Mouse (Mus musculus): ENCODE measurements at regions not wholly inside any gene's neighbourhood (a gene's known extent, or its start where the extent isn't known, plus 50 kb on each side); places are given as distances from the start of the nearest gene placed in this dataset.

DNA sequence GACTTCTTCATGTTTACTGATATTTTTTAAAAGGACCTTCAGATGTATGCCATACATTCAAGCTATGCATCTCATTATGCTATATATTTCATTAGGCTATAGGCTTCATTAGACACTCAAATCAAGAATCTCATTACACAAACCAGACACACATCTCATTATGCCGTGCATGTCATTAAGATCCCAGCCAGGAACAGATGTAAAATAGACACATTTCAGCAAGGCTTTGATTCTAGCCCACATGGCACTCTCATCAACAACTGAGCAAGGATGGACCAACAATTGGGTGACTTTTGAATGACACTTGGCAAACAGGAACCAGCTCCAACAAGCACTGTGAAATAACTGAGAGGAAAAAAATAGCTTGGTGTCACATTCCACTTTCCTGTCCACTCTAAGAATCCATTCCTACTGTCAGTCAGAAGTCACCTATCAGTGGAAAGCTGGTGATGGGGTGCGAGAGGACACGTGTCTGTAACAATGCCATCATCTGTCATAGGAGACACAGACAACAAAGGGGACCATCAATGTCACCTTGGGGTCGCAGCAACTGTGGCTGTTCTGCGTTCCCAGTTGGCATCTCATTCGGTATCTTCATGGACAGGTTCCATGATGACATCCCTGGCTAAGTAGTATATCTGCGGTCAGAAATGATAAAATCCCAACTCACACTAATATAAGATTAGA is 466.0 kb downstream of the Epha4 start:
- DNase-seq (ENCODE audit: low spot score) = no peak

DNA sequence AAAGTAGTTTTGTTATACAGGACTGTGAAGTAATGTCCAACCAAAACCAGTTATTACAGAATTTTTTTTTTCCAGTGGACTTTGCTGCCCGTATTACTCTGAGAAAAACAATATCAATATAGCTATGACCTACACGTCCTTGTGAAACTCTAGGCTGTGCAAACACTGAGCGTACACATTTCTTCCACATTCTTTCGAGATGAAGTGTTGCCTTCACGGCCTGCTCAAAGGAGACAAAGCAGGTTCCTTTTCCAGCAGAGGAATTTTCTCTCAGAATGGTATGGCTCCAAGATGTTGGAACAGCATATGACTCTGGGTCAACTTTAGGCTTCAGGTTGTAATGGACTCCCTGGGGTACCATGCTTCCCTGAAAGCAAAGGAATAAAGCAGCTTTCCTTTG is 463.6 kb downstream of the Epha4 start:
- no peak for DNase-seq (ENCODE audit: low spot score)

DNA sequence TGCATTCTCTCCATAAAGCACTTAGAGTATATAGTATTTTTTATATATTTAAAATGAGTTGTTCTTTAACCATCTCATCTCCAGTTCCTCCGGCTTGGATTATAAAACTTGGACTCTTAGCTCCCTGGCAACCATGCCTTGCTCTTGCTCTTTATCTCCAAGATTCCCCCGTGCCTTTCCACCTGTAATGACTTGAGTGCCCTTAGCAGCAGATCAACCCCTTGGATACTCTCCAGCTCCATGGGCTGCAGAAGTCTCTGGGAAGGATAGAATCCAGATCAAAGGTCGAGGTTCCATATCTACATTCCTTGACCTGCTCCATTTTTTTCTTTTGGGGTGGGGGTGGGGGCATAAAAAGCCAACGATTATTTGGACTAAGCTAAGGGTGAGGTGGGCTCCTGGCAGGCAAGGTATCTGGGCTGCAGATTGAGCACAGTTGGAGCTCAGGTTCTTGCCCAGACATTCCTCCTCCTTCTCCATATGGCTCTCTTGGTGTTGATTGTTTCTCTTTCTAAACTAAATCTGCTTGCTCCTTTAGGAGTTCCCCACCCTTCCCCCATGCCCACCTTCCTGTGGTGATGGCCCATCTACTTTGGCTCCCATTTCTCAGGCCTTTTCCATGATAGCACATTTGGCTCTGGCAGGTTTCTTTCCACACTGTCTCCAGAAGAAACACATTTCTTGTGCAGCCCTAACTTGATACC is 460.9 kb downstream of the Epha4 start:
- DNase-seq (ENCODE audit: low spot score) = no peak

DNA sequence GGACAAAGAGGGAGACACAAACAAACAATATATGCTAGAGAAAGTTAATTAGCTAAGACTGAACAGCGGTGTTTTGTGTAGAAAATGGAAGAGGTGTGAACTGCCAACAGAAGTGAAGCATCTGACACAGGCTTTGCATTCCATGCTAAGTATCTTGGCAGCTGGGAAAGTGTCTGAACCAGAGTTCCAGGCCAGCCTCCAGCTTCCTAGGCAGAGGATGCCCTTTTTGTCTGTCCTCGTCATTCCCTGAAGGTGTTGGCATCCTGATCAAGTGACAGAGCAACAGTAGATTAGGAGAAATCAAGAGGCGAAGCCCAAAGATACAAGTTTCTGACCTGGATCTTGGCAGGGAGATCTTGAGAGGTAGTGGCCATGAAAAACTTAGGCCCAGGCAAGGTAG is 452.4 kb downstream of the Epha4 start:
- no peak for DNase-seq (ENCODE audit: low spot score)

DNA sequence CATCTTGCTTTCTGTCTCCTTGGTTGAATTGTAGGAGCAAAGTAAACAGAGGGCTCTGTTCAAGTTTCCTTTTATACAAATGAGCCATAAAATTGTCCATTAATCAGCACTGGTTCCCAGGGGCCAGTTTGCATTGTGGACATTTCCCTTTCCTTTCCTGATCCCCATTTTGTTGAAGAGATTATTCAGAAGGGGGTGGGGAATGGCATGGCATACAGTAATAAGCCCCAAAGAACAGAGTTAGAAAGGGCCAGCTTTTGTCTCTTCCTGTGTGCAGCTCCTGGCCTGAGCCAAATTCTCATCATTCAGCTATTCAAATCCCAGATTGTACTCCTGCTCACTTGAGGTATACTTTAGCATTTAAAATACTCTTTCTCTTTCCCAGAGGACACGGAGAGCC is 441.8 kb downstream of the Epha4 start:
- no peak for DNase-seq (ENCODE audit: low spot score)

DNA sequence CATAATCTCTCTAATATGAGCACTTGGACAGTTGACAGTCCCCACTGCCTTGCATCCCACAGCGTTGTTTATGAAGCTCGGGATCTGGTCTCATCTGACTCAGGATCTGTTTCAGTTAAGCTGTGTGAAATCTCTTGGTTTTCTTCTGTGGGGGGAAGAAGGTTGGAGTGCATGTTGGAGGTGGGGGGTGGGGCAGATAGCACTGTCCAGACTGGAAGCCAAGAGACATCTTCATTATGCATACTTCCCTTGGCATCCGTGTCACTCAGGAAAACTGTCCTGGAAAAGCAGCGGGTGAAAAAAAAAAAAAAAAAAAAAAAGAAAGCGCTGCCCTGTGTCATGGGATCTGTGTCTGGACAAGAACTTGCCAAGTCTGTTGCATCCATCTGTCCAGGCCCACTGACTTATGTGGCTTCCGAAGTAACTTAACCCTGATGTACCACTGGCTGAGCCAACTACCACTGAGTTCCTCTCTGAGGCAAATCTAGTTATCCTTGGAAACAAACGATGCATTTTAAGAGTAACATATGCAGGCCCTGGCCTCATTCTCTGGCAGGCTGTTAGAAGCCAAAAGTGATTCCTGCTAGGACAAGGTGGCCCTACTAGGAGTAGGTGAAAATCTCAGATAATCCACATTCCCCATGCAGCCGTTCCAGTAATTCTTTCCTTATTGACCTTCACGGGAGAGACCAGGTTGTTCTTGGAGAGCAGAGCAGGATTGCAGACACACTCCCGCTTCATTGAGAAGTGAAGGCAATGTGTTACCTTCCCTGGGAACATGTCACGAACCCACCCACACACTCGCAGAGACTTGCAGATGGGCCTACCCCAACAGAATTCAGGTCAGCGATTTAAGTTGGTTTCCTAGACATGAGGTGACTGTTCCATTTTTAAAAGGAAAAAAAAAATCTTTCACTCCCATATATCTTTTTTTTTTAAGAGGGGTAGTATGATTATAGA is 439.7 kb downstream of the Epha4 start:
- no peak for DNase-seq (ENCODE audit: low spot score)

DNA sequence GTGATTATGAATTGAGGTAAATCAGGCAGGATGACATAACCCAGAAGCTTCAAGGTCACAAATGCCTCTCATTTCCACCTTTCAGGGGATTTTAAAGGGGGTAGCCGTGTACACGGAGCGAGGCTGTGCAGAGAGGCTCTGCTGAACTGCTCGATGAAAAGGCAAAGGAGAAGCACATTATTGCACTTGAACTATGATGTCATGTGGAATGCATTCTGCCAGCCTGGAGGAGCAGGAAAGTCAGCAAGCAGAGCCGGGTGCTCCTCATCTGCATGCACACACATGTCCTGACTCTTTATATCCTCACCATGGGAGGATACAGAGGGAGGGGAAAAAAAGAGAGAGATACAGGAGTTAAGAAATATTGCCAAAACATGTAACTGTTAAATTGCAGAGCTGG is 434.1 kb downstream of the Epha4 start:
- no peak for DNase-seq (ENCODE audit: low spot score)

DNA sequence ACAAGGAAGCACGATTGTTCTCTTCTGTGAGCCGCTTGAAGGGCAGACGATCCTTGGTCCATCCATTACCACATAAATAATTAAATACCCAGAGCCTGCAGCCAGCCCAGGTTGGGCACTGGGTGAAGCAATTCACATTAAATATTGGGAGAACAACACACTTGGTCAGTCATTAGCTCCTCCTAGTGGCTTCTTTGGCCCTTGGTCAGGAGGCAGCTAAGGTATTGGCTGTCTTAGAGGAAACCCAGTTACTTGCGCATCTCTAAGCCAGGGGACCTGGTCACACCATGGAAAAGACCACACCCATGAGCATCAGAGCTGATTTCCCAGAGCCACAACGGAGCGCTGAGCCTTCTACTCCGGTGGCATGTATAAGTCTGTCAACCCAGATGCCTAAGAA is 433.2 kb downstream of the Epha4 start:
- no peak for DNase-seq (ENCODE audit: low spot score)

DNA sequence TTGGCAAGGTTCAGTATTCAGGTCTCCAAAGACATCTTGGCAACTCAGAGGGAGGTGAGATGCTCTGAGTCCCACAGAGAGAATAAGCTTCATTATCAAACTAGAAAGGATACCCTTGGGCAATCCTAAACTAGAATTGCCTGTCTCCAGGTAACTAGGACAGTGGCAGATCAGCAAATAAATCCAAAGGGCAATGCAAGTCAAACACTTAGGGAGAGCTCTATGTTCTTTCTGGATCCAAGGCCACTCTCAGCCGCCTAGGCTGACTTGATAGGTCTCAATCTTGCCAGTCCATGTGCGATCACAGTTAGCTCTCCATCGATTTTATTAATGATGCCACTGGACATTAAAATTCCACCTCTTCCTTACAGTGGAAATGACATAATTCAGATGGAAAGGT is 432.5 kb downstream of the Epha4 start:
- no peak for DNase-seq (ENCODE audit: low spot score)

DNA sequence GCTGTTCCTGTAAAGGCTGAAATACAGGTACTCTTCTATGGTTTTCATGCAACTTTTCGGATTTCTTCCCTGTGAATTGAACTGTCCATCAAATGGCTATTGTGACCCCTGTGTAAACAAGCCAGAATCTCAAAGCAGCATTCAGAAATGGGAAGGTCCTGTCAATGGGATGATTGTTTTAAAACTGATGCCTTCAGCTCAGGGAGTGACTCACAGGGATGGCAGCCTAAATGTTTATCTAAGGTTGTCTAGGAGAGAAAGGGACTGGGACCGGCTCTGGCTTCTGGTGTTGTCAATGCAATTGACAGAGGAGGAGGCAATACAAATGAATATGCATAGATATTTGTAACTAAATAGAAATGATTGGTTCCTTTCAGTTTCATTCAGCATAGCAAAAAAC is 421.3 kb downstream of the Epha4 start:
- no peak for DNase-seq (ENCODE audit: low spot score)

DNA sequence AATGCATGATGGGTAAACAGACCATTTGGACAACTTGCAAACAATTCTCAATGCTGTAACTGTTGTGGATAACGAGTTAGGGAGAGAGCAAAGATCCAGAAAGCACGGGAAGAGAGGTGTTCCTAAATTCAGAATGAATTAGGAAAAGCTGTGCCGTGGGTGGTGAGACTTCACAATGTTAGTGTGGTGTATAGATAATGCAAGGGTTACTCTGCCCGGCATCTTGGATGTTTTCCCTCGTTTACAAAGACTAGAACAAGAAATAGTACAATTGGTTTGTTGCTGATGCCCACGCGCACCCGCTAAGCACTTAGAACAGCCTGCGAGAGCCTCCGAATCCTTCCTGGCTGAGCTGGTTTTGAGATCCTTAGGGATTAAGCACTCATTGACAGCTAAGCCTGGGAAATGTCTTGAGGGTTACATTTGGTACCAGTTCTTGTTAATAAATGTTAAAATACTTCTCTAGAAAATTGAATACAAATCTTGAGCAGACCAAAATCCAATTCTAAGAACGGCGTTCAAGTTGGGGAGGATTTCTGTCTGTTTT is 413.1 kb downstream of the Epha4 start:
- no peak for DNase-seq (ENCODE audit: low spot score)

DNA sequence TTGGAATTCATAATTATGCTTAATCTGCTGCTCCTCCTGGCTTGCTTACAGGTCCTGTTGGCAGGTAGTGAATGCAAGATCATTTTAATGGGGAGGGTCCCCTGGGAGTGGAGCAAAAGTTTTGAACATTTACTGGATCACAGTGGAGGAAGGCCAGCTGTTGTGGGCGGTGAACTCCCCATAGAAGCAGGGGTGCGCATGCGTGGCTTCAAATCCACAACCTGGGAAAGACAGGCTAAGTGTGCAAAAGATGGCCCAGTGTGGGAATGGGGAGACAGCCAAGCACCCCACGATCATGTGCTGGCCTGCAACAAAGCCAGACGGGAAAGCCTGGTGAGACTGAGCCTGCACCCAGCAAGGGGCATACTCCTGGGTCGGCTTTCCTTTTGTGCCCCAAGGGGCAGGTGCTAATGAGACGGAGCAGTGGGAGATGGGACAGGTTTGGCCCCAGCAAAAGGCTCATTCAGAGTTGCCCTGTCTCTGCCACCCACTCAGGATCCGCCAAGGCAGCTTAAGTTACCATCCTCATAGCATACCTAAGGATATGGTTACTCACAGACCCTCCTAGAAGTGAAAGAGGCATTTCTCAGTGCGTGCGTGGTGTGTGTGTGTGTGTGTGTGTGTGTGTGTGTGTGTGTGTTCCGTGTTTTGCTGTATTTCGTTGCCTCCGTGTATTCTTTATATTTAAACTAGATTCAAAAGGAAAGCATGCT is 412.3 kb downstream of the Epha4 start:
- DNase-seq (ENCODE audit: low spot score) = no peak

DNA sequence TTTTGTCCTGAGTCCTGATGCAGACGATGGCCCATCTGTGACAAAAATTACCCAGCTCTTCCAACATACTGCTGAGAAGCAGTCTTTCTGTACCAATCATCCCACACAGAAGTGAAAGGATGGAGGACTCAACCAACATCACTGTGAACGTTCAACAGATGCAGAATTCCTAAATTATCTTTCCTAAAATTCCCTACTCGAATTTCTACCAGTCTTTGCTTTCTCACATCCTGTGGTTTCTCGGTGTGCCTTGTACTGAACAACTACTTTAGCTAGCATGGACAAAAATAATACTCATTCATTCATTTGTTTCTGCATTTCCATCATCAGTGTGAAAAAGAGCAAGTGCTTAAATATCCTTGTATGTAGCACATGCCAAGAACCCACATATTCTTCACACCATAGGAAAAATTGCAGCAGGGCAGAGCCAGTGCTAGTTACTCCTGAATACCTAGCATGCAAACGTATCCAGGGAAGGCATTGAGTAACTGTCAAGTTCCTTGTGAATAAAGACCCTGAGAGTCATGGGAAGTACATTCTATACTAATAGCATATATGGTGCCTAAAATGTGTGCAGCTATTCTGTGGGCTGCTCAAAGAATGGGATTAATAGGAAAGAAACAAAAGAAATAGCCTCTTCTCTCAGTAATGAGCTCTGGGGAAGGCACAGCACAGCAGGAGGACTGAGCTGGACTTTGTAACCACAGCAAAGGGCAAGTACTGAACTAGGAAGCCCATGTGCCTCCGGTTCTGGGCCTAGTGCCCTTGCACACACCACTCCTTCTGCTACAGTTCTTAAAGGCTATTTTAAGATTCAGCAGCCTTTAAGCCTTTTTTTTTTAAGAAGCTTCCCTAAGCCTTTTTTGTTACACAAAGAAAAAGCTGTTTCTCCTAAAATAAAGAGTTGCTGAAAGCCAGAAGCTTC is 404.8 kb downstream of the Epha4 start:
- no peak for DNase-seq (ENCODE audit: low spot score)

DNA sequence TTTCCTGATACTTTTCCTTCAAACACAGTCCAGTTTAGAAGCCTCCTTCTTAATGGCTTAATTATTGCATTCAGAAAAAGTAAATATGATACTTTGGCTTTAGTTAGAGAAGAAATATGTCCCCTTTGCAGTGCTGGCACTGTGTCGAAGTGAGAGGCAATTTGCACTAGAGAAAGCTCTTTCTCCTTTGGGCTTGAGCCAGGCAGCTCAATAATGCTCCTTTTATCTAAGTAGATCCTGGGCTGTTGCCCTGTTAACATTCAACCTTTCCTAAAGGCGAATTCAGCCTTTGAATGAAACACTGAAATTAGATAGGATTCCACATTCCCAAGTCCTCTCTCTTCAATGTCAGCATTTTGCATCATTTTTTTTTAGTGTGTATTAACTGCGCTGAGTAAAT is 386.5 kb downstream of the Epha4 start:
- no peak for DNase-seq (ENCODE audit: low spot score)

DNA sequence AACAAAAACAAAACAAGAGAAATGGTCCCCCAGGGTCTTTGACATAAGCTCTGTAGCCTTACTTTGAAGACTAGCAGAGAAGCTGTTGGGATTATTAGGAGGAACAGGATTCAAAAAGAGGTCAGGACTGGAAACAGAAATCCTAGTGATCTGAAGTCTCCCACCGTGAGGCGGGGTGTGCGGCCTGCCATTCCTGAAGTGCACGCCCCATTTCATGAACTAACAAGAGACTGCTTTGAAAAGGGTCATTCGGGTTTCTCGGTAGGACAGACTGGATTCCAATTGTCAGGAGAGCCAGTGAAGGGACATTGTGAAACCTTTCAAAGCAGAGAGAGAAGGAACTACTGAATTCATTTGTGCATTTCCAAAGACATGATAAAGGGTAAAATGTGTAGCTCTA is 377.2 kb downstream of the Epha4 start:
- DNase-seq (ENCODE audit: low spot score) = no peak

DNA sequence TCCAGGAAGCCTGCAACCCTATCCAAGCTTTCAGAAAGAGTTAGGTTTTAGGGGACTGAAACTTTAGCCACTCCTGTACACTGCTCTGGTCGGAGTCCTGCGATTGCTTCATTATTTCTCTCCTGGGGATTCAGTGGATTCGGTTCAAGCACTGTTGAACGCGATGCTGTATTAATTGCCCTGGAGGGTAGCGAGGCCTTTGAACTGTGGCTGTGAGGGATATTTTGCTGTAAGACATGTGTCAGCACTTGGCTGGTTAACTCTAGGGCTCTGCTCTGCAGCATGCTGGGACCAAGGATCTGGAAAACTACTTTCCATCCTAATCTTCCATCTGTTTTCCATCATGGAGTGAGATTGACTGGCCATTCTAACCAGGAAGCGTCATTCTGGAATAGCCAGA is 374.0 kb downstream of the Epha4 start:
- no peak for DNase-seq (ENCODE audit: low spot score)

DNA sequence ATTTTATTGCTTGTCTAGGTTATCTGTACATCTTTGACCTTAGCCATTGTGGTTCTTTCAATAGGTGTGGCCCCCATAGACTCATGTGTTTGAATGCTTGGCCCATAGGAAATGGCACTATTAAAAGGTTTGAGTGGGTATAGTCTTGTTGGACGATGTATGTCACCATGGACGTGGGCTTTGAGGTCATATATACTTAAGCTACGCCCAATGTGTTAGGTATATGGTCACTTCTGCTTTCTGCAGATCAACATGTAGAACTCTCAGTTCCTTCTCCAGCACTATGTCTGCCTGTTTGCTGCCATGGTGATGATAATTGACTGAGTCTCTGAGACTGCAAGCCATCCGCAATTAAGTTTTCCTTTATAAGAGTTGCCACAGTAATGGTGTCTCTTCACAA is 366.8 kb downstream of the Epha4 start:
- DNase-seq (ENCODE audit: low spot score) = no peak

DNA sequence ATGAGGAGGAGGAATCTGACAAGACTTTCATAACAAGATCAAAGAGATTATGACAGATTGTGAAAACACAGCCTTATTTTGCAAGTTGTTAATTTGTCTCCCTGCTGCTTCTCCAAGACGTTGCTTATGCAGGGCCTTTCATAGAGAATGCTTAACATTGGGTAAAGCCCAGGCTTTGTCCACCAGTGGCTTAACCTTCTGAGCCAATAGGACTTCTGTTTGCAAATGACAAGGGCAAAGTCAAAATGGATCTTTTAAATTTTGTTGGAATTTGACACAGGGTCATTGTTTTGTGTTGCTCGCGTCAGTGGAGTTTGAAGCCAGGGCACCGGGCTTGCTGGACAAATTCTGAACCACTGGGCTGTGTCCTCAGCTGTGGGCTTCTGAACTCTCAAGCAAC is 346.6 kb downstream of the Epha4 start:
- no peak for DNase-seq (ENCODE audit: low spot score)

DNA sequence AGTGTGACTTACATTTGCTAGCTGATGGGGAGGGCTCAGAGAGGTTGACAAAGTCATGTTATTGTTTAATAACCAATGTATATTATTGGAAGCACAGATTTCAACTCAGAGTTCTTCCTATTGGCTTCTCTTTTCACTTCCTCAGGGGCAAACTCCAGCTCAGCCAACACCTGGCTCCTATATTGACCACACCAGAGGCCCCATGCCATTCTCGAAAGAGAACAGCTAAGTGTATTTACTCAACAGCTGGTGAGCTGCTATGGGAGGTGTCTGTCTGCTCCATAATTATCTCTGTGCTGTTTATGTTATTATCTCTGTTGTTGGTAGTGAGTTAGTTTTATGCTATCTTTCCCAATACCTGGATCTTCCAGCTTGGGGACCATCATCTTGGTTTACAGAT is 342.4 kb downstream of the Epha4 start:
- no peak for DNase-seq (ENCODE audit: low spot score)

DNA sequence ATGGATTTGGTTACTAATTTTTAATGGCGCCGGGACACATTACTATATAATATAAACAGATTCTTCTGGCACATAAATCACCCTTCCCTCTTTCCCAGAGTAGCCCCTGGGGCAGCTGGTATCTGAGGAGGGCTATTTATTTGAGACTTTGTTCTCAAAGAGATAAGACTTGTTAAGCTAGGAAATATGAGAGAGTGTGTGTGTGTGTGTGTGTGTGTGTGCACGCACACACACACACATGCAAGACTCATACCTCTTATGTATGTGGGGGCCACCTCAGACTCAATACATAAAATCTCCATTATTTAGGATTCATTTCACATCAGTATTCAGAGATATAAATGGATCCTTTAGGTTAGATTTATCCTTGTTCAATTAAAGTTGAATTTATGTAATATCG is 340.1 kb downstream of the Epha4 start:
- DNase-seq (ENCODE audit: low spot score) = no peak

DNA sequence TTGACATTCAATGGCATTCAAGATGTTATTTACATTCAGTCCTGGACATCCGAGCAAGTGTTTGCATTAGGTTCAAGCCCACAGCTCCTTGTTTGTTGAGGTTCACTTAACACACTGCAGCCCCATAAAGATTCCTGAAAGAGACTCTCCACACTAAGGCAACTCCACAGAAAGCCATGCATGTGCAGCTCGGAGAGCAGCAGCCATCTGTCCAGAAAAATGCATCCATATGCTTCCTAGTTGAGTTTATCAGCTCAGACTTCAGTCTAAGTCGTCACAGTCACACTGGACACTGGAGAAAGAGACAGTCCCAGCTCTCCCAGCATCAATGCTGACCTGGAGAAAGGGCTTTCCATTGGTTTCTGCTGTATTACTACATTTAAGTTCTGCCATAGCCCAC is 339.7 kb downstream of the Epha4 start:
- DNase-seq (ENCODE audit: low spot score) = no peak
